Mouse (Mus musculus) heart, postnatal 14 days (tissue): ENCODE measurements around the gene Notch1. TPM values are rescaled to one million over a fixed set of nuclear protein-coding genes. Genes with fewer than 3 reads are reported as not detected.

Experiments used
- DNase-seq, 2 experiments: peaks; one replicate each; pipeline ENCODE4 v3.0.0; 2021 to 2022
- intact Hi-C: fragments of 180-260 bp; cut with DNase I; formaldehyde crosslinking; loops from one replicate; pipeline ENCODE4 v1.15.1; 2025
- total RNA-seq, 2 experiments: library from RNA; stranded (reverse); gene quantifications; 2 replicates each; pipeline ENCODE4 v1.2.3; 2021

The Notch1 gene
- total RNA-seq, 2 experiments from 2014 or later = 43.8 to 49.4 TPM

GRCm38 (mm10) chr2:26534161-26534560 lies 17.7 kb upstream of the Notch1 start:
- no peak for DNase-seq
- intact Hi-C loops = no loop called here

DNA sequence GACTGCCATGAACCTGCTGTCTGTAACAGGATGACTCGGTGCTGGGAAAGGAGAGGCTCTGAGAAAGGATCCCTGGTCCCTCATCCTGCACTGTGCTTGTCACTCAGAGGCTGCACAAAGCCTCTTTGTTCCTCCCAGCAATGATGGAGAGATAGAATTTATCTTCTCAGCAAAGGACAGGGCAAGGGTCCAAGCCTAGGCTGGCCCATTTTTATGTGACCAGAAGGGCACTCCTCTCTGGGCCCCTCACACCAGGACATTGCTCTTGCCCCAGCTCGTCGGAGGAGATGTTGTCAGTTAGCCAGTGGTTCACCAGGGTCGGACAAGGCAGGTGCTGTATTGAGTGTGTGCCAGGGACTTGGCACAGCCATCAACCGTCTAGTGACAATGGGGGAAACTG lies 16.8 kb upstream of the Notch1 start:
- DNase-seq = no peak
- intact Hi-C loops = no loop called here

DNA sequence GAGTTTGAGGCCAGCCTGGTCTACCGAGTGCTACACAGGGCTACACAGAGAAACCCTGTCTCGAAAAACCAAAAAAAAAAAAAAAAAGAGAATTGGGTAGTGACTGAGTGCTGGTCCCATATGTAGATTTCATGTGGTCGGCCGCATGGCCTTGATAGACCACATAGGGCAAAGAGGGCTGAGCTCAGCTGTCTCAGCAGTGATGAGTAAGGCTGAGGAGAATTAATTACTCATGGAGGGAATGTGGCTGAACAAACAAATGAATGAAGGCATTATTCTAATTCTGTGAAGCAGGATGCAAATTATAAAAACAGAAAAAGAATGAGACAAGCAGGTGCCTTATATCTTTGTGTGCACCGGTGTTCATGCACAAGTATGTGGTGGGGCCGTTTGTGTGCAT lies 15.4 kb upstream of the Notch1 start:
- intact Hi-C loops = no loop called here
- DNase-seq = no peak

GRCm38 (mm10) chr2:26529881-26530280 lies 13.4 kb upstream of the Notch1 start:
- no peak for DNase-seq
- intact Hi-C loops = no loop called here

DNA sequence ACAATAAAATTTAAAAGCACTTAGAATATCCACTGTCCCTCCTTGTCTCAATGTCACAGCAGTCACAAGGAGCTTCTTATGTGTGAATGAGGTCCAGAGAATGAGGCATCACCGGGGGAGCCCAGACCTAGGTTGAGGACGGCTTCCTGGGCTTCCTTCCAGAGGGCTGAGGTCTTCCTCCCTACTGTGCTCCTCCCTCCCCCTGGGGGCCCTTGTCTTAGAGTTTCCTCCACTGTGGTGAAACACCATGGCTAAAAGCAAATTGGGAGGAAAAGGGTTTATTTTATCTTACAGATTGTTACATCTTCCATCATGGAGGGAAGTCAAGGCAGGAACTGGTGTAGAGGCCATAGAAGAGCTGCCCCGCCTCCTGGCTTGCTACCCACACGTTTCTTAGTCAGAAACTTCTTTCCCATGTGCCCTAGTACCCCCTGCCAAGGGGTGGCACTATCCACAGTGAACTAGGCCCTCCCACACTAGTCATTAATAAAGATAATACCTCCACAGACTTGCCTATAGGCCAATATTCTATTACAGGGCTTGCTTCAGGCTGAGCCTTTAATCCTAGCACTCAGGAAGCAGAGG lies 12.8 kb upstream of the Notch1 start:
- intact Hi-C loops = no loop called here
- no peak for DNase-seq

GRCm38 (mm10) chr2:26526443-26527257 lies 10.2 kb upstream of the Notch1 start:
- intact Hi-C loops = no loop called here
- DNase-seq = peak in 1 of 2 experiments; percentile 47

DNA sequence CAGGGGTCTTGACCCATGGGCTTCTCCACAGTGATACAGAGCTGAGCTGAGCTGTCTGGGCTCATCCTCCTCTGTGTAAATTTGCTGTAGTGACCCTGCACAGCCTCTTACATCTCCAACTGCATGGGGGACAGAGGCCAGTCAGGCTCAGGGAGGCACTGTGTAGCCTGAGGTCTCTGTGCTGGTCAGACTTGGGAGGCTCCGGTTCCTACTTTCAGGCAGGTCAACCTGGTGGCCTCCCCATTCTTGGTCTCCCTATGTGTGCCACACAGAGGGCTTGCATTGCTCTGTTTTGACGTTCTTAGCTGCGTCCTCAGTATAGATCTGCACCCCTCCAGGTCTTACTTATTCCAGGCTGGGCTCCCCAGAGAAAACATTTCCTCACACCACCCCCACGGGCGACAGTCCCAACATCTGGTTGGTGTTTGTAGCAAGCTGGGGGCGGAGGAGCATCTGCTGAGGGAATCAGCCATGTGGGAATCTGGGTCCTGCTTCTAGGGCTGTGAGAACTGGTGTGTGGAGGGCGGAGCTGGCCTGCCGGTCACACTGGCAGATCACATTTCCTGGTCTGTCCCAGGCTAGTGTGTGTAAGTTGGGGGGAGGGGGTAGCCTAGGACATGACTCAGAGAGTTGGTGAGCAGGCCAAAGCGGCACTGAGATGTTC lies 9.0 kb upstream of the Notch1 start:
- DNase-seq = peak; percentile 77 to 78
- intact Hi-C loops = no loop called here

- intact Hi-C loops = no loop called here
- no peak for DNase-seq
These were observed 5.9 kb upstream of the Notch1 start for GRCm38 (mm10) chr2:26522327-26522726.

- intact Hi-C loops = no loop called here
- no peak for DNase-seq
These were observed 3.3 kb upstream of the Notch1 start for GRCm38 (mm10) chr2:26519753-26520152.

- intact Hi-C loops = no loop called here
- DNase-seq = no peak
These were observed 524 bp upstream of the Notch1 start for GRCm38 (mm10) chr2:26516987-26517386.

GRCm38 (mm10) chr2:26515335-26515734 lies 1.1 kb downstream of the Notch1 start:
- intact Hi-C loops = no loop called here
- DNase-seq = peak in 1 of 2 experiments; percentile 46

DNA sequence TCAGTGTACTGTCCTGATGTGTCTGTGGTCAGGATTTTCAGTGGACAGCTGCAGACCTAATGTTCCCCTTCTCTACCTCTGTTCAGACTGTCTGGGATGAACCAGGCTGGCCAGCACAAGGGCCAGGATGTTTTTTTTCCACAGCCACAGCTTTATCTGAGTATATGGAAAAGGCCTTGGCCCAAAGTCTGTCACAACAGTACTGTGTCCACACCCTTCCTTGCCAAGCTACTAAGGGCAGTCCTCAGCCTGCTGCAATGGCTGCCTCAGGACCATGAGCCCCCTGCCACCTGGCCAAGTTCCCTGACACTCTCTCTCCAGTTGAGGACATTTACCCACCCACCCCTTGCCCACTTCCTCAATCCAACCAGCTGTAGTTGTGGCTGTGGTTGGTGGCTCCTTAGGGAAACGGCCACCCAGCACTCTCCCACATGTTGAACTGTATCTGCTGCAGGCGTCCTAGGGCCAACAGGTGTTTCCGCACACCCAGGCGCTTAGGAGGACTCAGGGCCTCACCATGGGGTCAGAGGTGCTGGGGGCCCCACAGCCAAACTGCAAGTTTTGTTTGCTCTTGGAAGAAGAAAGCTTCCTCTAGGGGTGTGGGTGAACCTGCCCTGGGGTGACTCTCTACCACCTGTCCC lies 3.2 kb downstream of the Notch1 start:
- intact Hi-C loops = no loop called here
- DNase-seq = no peak

- intact Hi-C loops = no loop called here
- DNase-seq = no peak
These were observed 7.8 kb downstream of the Notch1 start for GRCm38 (mm10) chr2:26508661-26509060.

DNA sequence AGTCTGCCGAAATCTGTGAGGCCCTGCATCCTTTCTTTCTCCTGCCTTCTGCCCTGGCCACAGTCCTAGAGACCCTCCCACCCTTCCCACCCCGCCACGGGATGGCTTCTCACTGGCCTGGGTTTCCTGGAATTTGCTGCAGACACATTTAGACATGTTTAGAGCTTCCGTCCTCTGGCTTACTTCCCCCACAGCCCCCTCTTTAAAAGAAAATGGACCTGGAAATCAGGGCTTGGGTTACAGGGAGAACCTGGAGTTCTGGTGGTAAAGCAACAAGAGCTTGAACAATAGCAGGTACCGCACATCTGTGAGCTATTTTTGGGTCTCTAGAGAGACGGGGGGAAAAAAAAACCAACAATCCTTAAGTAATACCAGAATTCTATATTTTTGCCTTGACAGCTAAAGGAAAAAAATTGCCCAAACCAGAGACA lies 8.5 kb downstream of the Notch1 start:
- intact Hi-C loops = no loop called here
- DNase-seq = no peak

GRCm38 (mm10) chr2:26507481-26507886 lies 9.0 kb downstream of the Notch1 start:
- intact Hi-C loops = no loop called here
- peak; percentile 70 to 75 for DNase-seq

DNA sequence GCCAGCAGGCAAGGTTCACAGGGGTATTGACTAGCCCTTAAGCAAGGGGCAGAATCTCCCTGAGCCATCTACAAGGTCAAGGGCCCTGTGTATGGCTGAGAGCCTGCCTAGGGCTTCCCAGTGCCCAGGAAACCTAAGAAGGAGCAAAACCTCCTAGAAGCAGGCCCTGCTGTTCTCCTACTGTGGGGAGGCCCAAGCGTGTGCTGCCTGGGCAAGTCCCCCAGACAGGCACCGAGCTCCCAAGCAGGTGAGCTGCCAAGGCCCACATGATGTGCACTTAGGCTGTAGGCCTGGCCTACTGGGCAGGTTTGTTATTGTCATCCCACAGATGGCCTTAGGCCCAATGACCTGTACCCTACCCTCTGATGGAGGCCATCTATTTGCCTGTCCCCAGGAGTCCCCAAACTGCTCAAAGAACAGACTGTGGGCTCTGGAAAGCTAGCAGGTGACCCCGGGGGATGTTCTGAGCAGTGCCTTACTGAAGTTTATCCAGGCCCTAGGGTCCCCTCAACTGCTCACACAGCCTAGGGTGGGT lies 9.7 kb downstream of the Notch1 start:
- intact Hi-C loops = no loop called here

DNA sequence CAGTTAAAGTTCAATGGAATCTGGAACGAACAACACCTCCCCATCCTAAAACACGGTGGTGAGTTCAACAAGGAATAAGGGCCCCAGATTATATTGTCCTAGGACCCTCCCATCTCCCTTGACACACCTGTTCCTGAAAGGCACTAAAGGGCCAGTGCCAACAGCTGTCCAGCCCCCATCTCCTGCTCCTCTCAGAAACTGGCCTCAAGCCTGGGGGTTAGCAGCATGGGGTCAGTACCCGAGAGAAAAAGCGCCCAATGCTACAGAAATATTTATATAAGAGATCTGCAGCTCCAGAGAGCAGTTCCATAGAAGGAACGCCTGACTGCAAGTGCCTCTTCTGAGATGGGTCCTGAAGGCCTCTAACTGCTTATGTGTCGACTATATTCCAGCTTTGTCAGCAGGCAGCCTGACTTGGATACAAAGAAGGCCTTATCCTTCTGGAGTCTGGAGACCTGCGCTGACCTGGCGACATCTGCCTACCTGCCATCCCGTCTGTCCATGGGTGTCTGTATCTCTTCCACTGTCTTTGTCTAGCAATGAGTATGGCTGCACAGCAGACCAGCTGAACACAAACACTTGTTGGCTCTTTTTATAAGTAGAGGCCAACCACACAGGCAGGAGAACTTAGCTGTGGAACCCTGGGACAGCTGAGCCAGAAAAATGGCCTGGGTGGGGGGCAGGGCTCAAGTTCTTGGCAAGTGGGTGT lies 11.5 kb downstream of the Notch1 start:
- intact Hi-C loops = loop anchor here (5.0 kb wide), 2 partner anchors 42 to 53 kb away; no protein-coding TSS in a partner anchor

More for the DNA sequence above, 9.7 kb downstream of the Notch1 start:
- DNase-seq = no peak

GRCm38 (mm10) chr2:26503661-26504575 lies 12.5 kb downstream of the Notch1 start:
- peak; percentile 82 to 88 for DNase-seq
- intact Hi-C loops = loop anchor here (2.0 to 5.0 kb wide), 3 partner anchors 29 to 52 kb away; no protein-coding TSS in a partner anchor

More for the DNA sequence above, 11.5 kb downstream of the Notch1 start:
- DNase-seq = no peak
